Comparison of ENCODE assay signal across 7 mouse cellular contexts in the genomic region with DNA sequence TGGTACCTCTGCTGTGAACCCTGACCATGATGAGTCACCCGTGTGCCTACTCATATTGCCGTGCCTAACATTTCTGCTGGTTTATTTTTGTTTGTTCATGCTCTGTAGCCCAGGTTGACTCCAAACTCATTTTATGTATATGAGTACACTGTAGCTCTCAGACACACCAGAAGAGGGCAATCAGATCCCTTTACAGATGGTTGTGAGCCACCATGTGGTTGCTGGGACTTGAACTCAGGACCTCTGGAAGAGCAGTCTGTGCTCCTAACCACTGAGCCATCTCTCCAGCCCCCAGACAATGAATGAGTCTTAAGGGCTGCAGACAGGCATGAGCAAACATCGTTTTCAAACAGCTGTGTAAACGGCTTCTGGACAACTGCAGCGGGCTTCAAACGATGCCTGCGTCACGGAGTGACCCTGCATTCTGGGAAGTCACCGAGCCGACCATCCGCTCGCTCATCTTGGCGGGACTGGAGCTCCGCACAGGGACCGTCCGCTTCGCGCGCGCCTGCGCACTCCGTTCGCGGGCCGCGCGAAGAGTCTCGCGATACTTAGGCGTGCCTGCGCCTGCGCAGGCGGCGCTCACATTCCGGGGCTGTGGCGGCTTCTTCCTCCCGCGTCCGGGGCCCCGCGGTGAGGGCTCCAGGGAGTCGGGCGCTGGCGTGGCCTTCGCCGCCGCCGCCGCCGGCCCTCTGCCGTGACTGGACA. TPM values are rescaled to one million over a fixed set of nuclear protein-coding genes. Genes with fewer than 3 reads are reported as not detected.
DNase-seq lines count a peak whose midpoint lies in the region; ATAC-seq lines count a peak whose summit lies in the region.

A gene (plus strand): TSS at position 590 of the 708 bp plus-strand sequence.

- peak; percentile 99 for ATAC-seq in intestine, embryonic 15.5 days

- H3K27ac ChIP-seq in intestine, embryonic 15.5 days: peak within 1 kb of the TSS; percentile 97
- peak within 1 kb of the TSS; percentile 100 for H3K27ac ChIP-seq in midbrain, embryonic 10.5 days (replicated peaks)

- H3K4me1 ChIP-seq in intestine, embryonic 15.5 days (replicated peaks): 0 out of 2 replicates have a peak, but pooled peaks cover 7% of the 10 kb centered on the region
- peaks cover 36% of the 10 kb centered on the region for H3K4me1 ChIP-seq in midbrain, embryonic 10.5 days

- no peaks in the 10 kb centered on the region for H3K36me3 ChIP-seq in intestine, embryonic 15.5 days
- peaks cover 20% of the 10 kb centered on the region for H3K36me3 ChIP-seq in midbrain, embryonic 10.5 days

- H3K27me3 ChIP-seq in intestine, embryonic 15.5 days (replicated peaks): no peaks in the 10 kb centered on the region
- no peaks in the 10 kb centered on the region for H3K27me3 ChIP-seq in midbrain, embryonic 10.5 days (ENCODE audit: low read depth, poor library complexity, severe bottlenecking)

- H3K9me3 ChIP-seq in intestine, embryonic 15.5 days: no peaks in the 10 kb centered on the region
- H3K9me3 ChIP-seq in midbrain, embryonic 10.5 days (replicated peaks): no peaks in the 10 kb centered on the region

- H3K9ac ChIP-seq in intestine, embryonic 15.5 days: peak within 1 kb of the TSS; percentile 100

- WGBS in intestine, embryonic 15.5 days: under 1% methylated on average over 49 of the region's 51 CpGs
- 2% methylated on average over 51 of the region's 51 CpGs for WGBS in midbrain, embryonic 10.5 days

- DNase-seq in adrenal gland, adult 18-20 months (ENCODE audit: low spot score in 2 of 2): peak; percentile 89 to 90
- DNase-seq in embryo, embryonic 11 days: peak; percentile 96
- peak; percentile 84 to 85 for DNase-seq in gastrocnemius, postnatal 36 days
- peak; percentile 89 to 91 for DNase-seq in left cerebral cortex, postnatal 25 days (ENCODE audit: low spot score in 2 of 2)
- peak; percentile 91 for DNase-seq in midbrain, embryonic 10.5 days (ENCODE audit: low spot score)
- DNase-seq in right cerebral cortex, postnatal 4 days: peak; percentile 91

- intact Hi-C loops in gastrocnemius, postnatal 36 days (cut with DNase I): loop anchor here (1.0 to 5.0 kb wide), 2 partner anchors 22 to 35 kb away; a partner anchor contains a TSS
- intact Hi-C loops in left cerebral cortex, postnatal 25 days (cut with DNase I): loop anchor here (1.0 to 2.0 kb wide), 2 partner anchors 22 to 34 kb away; a partner anchor contains a TSS

- H3K4me3 ChIP-seq in intestine, embryonic 15.5 days (replicated peaks): peak within 1 kb of the TSS; percentile 100
- peak within 1 kb of the TSS; percentile 98 for H3K4me3 ChIP-seq in midbrain, embryonic 10.5 days

- peak within 1 kb of the TSS; percentile 75 for H3K4me2 ChIP-seq in intestine, embryonic 15.5 days (replicated peaks)

RNA-seq across cellular contexts. Expression of the gene that starts here (rescaled TPM):
- 10 to 100 TPM; 45.9 to 56.8 TPM for total RNA-seq in adrenal gland, adult 18-20 months (2021)
- total RNA-seq in gastrocnemius, postnatal 36 days (2021): 10 to 100 TPM; 23.7 to 28.5 TPM
- polyA plus RNA-seq in intestine, embryonic 15.5 days (2015; fragmentation: Nextera tagmentation; extraction: Ambion mirVana): 45.2 and 46.2 TPM in 2 replicates
- total RNA-seq in left cerebral cortex, postnatal 25 days (2021): 10 to 100 TPM; 81.0 to 85.9 TPM
- polyA plus RNA-seq in midbrain, embryonic 10.5 days (2016; fragmentation: Nextera tagmentation; extraction: Ambion mirVana): 48.3 and 52.1 TPM in 2 replicates

Comparison
In these comparisons a context has a peak if more than half of its experiments do, and no peak if none do; other contexts are left out.
1. Peak in every context shown above with its lines: DNase-seq, ATAC-seq, H3K4me3 ChIP-seq and H3K27ac ChIP-seq.